Mouse (Mus musculus) small intestine, adult 2 months (tissue): ENCODE measurements around the gene Bcl2l14. TPM values are rescaled to one million over a fixed set of nuclear protein-coding genes. Genes with fewer than 3 reads are reported as not detected.

Source experiments
- H3K27ac ChIP-seq: fragments of 200-500 bp; 2 replicates; pipeline ENCODE4 v1.5.1; 2012; ENCODE audit warnings: low read depth, low read length, control low read depth, inconsistent platforms; ENCODE audit not compliant: insufficient read depth
- H3K27me3 ChIP-seq: fragments of 200-500 bp; 2 replicates; pipeline ENCODE4 v1.6.1; 2012; ENCODE audit warnings: mild to moderate bottlenecking, moderate library complexity, low read length, inconsistent platforms; ENCODE audit not compliant: control insufficient read depth, insufficient read depth
- H3K36me3 ChIP-seq: fragments of 200-500 bp; 2 replicates; pipeline ENCODE4 v1.6.1; 2012; ENCODE audit warnings: mild to moderate bottlenecking, low read length, control low read depth, inconsistent platforms; ENCODE audit not compliant: control insufficient read depth, insufficient read depth
- H3K4me1 ChIP-seq: fragments of 200-500 bp; 2 replicates; pipeline ENCODE4 v1.6.1; 2012; ENCODE audit warnings: low read length, inconsistent platforms, mixed read lengths; ENCODE audit not compliant: control insufficient read depth, insufficient read depth, insufficient read length
- H3K4me3 ChIP-seq: fragments of 200-500 bp; 2 replicates; pipeline ENCODE4 v1.5.1; 2012; ENCODE audit warnings: low read depth, mild to moderate bottlenecking, control low read depth, inconsistent platforms, low read length, moderate library complexity
- CTCF ChIP-seq: fragments of 200-500 bp; IDR thresholded peaks from 2 replicates; pipeline ENCODE4 v1.5.1; 2012; ENCODE audit warnings: low read depth, mild to moderate bottlenecking, control low read depth, inconsistent platforms, low read length, moderate library complexity, mixed read lengths; ENCODE audit not compliant: insufficient replicate concordance, insufficient read length; ENCODE audit errors: extremely low read depth
- POLR2A ChIP-seq: fragments of 200-500 bp; IDR thresholded peaks from 2 replicates; pipeline ENCODE4 v1.6.1; 2012; ENCODE audit warnings: low read depth, mild to moderate bottlenecking, control low read depth, inconsistent platforms, low read length, moderate library complexity
- WGBS: fragments of 180-500 bp; shearing (Covaris S2); methylation state at CpG from one replicate; pipeline ENCODE4 v1.1.7; 2018; 5-methylcytosine and 5-hydroxymethylcytosine counted together
- polyA plus RNA-seq: library from polyadenylated mRNA; depleted of rRNA; stranded (reverse); fragments of >200 nt; gene quantifications from 2 replicates; pipeline ENCODE4 v1.2.3, GENCODE M21; 2012; rRNA removed

The Bcl2l14 gene
- polyA plus RNA-seq: 7.9 TPM in 2 replicates

DNA sequence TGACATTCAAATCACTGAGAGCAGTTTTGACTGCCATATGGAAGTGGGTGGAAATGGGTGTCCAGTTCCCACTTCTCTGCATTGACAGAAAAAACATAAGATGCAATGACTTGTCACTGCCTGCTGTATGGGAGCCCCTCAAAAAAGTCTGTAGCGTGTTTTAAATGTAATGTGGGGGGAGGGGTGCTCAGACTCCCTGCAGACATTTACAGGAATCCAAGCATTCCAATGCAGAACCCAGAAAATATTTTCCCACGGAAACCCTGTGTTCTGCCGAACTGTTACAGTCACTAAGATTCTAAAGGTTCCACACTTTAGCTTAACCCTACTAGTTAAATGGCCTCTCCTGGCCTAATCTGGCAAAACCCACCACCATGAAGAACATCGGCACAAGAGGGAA, at the start of gene Bcl2l14:
Bcl2l14 (plus strand) TSS at position 301 of the 400 bp plus-strand sequence.
- Histone ChIP-seq H3K4me3 (no peak within 1 kb of the TSS), H3K36me3 (no peaks in the 10 kb centered on the region), H3K27me3 (no peaks in the 10 kb centered on the region), H3K27ac (no peak within 1 kb of the TSS), H3K4me1 (no peaks in the 10 kb centered on the region)
- WGBS: 88% methylated on average over 4 of the region's 4 CpGs
- no peak for TF ChIP-seq CTCF
- TF ChIP-seq POLR2A: no peak

DNA sequence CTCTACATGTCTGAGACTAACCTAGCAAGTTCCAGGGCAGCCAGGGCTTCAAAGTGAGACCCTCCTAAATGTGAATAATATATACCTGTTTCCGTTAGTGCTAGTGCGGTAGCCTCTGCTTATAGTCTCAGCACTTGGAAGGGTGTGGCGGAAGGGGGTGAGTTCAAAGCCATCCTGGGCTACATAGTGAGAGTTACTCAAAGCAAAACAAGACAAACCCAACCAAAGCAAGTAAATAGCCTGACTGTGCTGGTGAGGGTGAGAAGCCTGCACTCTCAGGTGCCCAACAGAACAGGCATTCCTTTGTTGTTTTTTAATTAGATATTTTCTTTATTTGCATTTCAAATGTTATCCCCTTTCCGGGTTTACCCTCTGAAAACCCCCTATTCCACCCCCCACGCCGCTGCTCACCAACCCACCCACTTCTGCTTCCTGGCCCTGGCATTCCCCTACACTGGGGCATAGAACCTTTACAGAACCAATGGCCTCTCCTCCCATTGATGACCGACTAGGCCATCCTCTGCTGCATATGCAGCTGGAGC, 47.5 kb upstream of the Bcl2l14 start:
- Histone ChIP-seq H3K4me3 (no peak overlapping the region), H3K27me3 (no peaks in the 10 kb centered on the region), H3K4me1 (no peaks in the 10 kb centered on the region), H3K27ac (no peak overlapping the region), H3K36me3 (no peaks in the 10 kb centered on the region)
- 91% methylated on average over 7 of the region's 7 CpGs for WGBS
- TF ChIP-seq POLR2A: no peak

DNA sequence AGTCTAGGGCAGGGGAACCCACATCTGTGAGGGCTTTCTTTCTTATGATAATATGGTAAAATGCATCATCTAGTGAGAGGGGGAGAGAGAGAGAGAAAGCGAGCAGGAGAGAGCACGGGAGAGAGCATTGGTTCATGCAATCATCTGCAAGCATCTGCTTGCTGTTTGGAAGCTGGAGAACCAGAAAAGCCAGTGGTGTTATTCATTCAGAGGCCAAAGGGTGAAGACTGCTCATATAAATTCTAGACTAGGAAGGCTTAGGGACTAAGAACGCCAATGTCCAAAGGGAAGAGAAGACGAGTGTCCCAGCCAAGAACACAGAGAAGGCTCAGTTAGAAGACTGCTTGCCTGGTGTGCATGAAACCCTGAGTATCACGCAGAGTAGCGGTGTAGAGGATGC, 43.2 kb upstream of the Bcl2l14 start:
- no peaks in the 10 kb centered on the region for H3K4me1 ChIP-seq
- TF ChIP-seq CTCF: no peak
- H3K36me3 ChIP-seq: no peaks in the 10 kb centered on the region
- WGBS: 64% methylated on average over 6 of the region's 6 CpGs
- H3K27me3 ChIP-seq: no peaks in the 10 kb centered on the region
- H3K4me3 ChIP-seq: no peak overlapping the region
- no peak overlapping the region for H3K27ac ChIP-seq

DNA sequence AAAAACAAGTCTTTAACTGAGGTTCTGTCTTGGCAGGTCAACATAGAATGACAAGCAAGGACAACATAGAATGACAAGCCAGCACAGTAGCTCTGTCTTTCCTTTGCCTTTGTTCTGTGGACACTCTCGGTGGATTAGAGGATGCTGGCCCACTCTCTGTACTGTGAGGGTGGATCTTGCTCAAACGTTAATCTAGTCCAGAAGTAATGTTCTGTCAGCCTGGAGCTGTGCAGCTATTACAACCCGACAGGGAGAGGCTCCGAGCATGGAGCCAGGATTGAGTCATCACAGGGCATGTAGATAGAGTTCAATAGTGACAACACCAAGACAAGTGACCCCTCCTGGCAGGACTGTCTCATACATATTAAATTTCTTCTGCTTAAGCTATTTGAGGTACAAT, 42.4 kb upstream of the Bcl2l14 start:
- H3K27ac ChIP-seq: no peak overlapping the region
- TF ChIP-seq POLR2A (no peak), CTCF (no peak)
- H3K4me3 ChIP-seq: no peak overlapping the region
- no peaks in the 10 kb centered on the region for H3K4me1 ChIP-seq
- WGBS: 74% methylated on average over 4 of the region's 4 CpGs
- no peaks in the 10 kb centered on the region for H3K27me3 ChIP-seq
- no peaks in the 10 kb centered on the region for H3K36me3 ChIP-seq

DNA sequence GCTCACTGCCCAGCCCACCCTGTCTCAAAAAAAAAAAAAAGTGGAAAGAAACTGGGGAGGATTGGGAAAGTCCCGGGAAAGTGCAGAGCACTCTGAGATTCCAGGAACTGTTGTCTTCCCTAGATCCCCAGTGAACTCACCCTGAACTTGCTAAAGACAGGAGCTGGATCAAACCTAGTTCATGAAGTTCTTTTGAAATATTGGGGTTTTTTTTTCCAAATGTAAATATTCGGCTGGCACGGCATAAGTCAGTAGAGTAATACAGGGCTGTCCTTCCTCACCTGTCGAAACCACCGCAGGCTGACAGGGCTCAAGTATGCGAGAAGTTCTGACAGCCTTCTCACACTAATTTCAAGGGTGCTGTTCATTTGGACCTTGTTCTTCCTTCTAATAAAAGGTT, 38.5 kb upstream of the Bcl2l14 start:
- WGBS: 31% methylated on average over 6 of the region's 6 CpGs
- TF ChIP-seq CTCF (no peak), POLR2A (no peak)
- Histone ChIP-seq H3K27me3 (no peaks in the 10 kb centered on the region), H3K4me1 (no peaks in the 10 kb centered on the region), H3K4me3 (no peak overlapping the region), H3K36me3 (no peaks in the 10 kb centered on the region), H3K27ac (no peak overlapping the region)

DNA sequence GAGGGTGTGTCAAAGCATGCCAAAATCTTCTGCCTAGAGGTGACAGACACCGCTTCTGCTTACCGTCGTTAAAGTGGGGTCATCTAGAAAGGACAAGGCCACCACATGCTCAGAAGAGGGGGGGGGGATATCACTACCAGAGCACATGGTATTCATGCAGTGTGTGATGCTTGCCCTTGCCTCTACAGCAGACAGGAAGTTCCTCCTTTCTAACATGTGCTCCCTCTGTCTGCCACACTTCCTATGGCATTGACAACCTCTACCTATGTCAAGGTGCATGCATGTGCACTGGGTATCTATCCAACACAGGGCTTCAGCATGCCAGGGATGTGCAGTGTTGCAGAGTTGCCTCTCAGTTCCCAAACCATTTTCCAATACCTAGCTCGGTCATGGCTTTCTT, 36.0 kb upstream of the Bcl2l14 start:
- Histone ChIP-seq H3K27me3 (no peaks in the 10 kb centered on the region), H3K4me3 (no peak overlapping the region), H3K4me1 (no peaks in the 10 kb centered on the region), H3K36me3 (no peaks in the 10 kb centered on the region), H3K27ac (no peak overlapping the region)
- 92% methylated on average over 4 of the region's 4 CpGs for WGBS
- no peak for TF ChIP-seq CTCF
- TF ChIP-seq POLR2A: no peak

DNA sequence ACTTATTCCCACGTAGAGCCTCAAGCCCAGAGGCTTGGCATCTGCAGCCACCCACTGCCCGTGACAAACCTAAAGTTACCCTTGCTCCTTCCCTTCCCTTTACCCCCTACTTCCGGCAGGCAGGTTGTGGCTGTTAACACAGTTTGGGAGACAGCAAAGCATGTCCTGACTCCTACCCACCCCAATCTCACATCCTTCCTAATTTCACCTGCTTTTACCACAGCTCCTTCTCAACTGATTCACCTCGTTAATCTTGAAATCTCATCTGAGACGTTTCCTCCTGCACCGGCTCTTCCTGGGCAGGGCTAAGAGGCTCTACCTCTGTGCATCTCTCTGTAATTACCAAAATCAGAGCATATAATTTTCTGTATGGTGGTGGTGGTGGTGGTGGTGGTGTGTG, 31.5 kb upstream of the Bcl2l14 start:
- Histone ChIP-seq H3K36me3 (no peaks in the 10 kb centered on the region), H3K27me3 (no peaks in the 10 kb centered on the region), H3K4me1 (no peaks in the 10 kb centered on the region), H3K27ac (no peak overlapping the region), H3K4me3 (no peak overlapping the region)
- TF ChIP-seq POLR2A: no peak
- no peak for TF ChIP-seq CTCF
- 63% methylated on average over 6 of the region's 6 CpGs for WGBS

DNA sequence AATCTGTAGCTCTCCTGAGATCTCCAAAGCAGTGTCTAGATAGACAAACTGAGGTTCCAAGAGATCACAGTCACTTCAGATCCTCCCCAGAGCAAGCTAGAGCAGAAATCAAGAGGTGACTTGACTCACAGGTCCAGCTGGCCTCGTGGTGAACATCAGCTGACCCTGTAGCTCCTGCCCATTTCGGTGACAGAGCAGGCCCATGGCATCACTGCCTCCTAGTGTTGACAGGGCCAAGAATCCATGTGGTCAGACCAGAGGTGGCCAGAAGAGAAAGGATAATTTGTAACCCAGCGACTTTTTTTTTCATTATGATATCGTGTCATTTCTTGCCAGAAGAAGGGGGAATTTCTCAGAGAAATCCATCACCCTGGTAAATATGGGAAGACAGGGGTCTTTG, 30.2 kb upstream of the Bcl2l14 start:
- H3K4me1 ChIP-seq: no peaks in the 10 kb centered on the region
- no peak overlapping the region for H3K27ac ChIP-seq
- 58% methylated on average over 4 of the region's 4 CpGs for WGBS
- TF ChIP-seq POLR2A (no peak), CTCF (peak; percentile 27; the same call in 1 of the 2 replicates)
- no peaks in the 10 kb centered on the region for H3K27me3 ChIP-seq
- H3K4me3 ChIP-seq: no peak overlapping the region
- no peaks in the 10 kb centered on the region for H3K36me3 ChIP-seq
